Mouse (Mus musculus) subcutaneous adipose tissue, adult 2 months (tissue): ENCODE data around the gene Asic1. TPM values are rescaled to one million over a fixed set of nuclear protein-coding genes. Genes with fewer than 3 reads are reported as not detected.

ENCODE experiments used
- polyA plus RNA-seq: library from polyadenylated mRNA; depleted of rRNA; stranded (reverse); fragments of >200 nt; gene quantifications from 2 replicates; pipeline ENCODE4 v1.2.3, GENCODE M21; 2012; ENCODE audit warnings: low replicate concordance; rRNA removed

The Asic1 gene
- 0.15 and 0.17 TPM in 2 replicates for polyA plus RNA-seq

DNA sequence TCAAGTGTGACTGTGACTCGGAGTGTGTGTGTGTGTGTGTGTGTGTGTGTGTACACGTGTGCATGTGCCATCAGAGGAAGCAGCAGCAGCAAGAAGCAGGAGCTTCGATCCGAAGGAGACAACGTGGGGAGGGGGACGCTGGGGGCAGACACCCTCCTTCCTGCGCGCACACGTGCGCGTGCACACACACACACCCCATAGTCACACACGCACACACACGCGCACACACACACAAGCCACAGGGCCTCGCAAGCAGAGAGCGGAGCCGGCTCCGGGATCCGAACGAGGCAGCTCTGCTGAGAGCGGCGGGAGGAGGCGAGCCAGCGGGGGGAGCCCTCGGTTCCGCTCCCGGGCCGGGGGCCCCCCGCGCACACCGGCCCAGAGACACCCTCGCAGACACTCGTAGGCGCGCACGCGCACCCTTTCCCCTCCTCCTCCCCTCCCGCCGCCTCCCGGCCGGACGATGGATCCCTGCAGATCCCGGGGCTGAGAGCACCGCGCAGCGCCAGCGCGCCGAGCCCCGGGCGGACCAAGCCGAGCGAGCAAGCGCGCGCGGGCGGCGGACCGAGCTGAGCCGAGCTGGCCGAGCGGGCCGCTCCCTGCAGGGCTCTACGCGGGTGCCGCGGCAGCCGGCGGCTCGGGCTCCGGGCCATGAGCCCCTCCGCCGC is at the start of gene Asic1:
Gene Asic1 (plus strand): TSS at position 215 of the 668 bp plus-strand sequence.

DNA sequence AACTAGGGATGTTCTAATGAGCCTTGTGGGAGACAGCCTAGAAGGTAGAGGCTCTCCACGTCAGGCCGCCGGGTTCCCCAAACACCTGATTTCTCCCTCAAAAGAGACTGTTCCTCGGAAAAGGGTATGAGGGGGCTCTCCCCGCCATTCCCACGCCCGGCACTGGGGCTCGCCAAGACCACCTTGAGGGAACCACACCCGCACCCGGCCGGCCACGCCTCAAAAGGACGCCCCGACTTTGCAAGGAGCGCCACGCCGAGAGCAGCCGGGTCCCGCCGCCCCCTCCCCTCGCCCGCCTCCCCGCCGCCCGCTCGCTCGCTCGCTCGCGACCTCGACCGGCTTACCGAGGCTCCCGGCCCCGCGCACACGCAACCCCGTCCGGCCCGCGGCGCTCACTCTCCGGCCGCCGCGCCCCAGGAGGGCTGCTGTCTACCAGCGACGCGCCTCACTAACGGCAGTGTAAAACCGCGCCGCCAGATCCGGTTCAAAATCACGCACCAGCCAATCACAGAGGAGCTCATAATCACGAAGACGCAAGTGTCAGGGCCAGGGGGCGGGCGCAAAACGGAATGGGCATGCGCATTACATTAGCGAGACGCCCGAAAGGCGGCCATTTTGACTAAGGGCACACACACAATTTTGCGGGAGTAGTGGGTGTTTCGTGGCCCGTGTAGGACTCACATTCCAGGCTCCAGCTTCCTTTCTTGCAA is 18.9 kb upstream of the Asic1 start, which contains the start of gene Racgap1:
Gene Racgap1 (minus strand): TSS at position 494 of the 710 bp plus-strand sequence.

DNA sequence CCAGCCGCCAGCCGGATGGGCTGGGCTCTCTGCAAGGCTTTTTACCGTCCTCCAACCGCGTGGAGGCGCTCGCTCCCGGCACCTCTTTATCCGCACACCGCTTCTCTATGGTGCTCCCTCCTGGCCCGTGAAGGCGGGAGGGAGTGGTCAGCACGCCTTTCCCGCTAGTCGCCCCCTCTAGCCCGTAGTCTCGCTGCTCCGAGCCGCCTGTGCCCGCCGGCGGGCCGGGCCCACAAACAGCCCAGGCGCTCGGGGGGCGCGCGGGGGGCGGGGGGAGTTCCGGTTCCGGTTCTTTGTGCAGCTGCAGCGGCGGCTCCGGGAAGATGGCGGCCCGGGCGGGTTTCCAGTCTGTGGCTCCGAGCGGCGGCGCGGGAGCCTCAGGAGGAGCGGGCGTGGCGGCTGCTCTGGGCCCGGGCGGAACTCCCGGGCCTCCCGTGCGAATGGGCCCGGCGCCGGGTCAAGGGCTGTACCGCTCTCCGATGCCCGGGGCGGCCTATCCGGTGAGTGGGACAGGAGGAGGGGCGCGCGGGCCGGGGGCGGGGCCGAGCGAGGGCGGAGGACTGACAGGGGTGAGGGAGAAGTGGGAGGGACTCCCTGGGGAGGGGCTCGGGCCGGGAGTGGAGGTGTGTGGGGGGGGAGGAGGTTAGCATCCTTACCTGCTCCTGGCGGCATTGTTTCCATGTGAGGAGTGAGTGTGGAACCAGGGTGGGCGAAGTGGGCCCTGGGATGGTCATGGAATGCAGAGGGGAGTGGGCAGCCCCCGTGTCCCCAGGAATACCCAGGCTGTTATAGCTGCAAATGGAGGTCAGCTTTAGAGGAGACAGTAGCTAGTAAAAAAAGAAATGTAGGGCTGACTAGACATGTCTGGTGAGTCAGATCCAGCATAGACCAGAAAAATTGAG is 32.1 kb downstream of the Asic1 start, which contains the start of gene Smarcd1:
Gene Smarcd1 (plus strand): TSS at position 131 of the 902 bp plus-strand sequence.

DNA sequence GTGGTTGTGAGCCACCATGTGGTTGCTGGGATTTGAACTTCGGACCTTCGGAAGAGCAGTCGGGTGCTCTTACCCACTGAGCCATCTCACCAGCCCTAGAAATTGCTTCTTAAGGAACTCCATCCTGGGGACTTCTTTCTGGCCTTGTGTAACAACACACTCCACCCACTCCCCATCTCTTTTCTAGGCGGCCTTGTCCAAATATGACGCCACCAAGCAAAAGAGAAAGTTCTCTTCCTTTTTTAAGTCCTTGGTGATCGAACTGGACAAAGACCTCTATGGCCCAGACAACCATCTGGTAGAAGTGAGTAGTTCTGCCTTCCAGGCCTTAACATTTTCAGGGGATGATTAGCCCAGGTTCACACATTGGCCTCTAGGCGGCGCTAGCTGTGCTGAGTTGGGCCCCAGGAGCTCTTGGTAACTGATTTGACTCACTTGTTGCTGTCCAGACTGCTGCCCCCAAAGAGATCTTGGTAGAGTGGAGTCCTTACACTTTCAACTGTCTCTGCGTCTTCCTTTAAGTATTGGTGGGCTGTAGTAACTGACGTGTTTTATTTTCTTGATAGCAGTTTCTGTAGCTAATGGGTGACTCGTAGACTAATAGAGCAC is 35.4 kb downstream of the Asic1 start, which contains the start of gene Gm17349:
Gene Gm17349 (minus strand): TSS at position 51 of the 609 bp plus-strand sequence.

DNA sequence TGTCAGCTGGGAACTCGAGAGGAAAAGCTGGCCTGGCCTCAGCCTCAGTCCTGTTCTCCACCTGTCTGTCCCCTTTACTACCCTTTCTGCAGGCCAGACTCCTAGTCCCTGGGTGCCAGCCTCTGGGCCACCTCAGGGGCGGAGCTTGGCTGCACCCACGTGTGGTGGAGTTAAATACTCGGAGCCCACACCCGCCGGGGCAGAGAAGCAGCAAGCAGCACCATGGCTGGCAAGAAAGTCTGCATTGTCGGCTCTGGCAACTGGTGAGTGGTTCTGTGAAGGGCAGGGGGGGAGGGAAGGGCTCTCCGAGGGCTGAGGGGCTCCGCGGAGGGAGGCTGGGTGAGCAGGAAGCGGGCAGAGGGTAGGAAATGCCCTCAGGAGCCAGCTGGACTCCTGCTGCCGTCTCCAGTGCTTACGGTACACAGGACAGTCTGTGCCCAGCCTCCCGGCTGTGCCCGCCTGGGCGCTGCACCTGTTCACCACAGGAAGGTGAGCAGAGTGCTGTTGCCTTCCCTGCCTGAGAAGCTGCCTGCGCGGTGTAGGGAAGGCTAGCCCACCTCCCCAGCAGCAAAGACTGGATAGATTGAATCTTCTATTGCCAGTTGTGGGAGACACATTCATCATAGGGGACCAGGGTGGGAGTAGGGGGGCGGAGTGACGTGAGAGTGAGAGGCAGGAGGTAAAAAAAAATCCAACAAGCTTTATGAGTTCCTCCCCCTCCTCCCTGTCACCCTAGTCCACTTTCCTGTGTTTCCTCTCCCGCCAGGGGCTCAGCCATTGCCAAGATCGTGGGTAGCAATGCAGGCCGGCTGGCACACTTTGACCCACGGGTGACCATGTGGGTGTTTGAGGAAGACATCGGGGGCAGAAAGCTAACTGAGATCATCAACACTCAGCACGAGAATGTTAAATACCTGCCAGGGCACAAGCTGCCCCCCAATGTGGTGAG is 47.5 kb downstream of the Asic1 start, which contains the start of gene Gpd1:
Gene Gpd1 (plus strand): TSS at position 130 of the 949 bp plus-strand sequence.

DNA sequence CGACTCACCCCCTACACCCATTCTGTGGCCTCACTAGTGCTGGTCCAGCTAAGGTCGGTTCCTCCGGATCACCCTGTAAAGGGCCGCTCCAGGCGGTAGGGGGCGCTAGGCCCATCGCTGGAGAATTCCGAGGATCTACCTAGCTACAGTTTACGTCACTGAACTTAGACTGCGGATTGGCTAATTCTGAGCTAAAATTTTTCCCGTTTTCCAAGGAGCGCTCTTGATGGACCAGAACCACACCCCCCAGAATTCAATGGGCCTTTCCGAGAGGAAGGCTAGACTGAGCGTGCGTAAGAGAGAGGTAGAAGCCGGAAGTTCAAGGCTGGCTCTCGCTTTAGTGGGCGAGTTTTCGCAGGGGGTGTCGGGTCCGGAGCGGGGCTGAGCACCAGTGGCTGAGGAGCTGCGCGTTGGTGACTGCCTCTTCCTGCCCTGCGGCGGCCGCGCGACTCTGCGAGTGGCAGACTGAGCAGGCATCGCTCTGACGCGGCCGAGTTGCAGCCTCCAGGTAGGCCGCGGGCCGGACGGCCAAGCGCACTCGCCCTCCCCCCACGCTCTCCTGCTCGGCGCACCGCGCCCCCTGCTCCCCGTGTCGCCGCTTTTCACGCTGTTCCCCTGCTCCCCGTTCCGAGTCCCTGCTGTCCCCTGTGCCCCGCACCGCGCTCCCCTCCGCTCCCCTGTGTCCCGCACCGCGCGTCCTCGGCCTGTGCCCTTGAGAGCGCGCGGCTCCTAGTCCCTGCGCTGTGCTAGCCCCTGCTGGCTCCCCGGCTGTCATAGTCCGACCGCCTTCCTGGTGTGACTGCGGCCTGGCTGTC is 55.4 kb downstream of the Asic1 start, which contains the start of gene Cox14:
Gene Cox14 (plus strand): TSS at position 278 of the 815 bp plus-strand sequence.

Other genes with a start within 250 kb of the Asic1 start
- gene Nckap5l, start 212.6 kb upstream of the Asic1 start, polyA plus RNA-seq, result 5.7 and 14.9 TPM in 2 replicates
- gene Bcdin3d, start 195.6 kb upstream of the Asic1 start, polyA plus RNA-seq, result 3.3 and 5.1 TPM in 2 replicates
- gene Faim2, start 142.2 kb upstream of the Asic1 start, polyA plus RNA-seq, result 0.43 and 1.4 TPM in 2 replicates
- gene Aqp2, start 91.3 kb upstream of the Asic1 start, polyA plus RNA-seq, result 0.07 and 0.27 TPM in 2 replicates
- 0.87 and 21.0 TPM in 2 replicates for gene Aqp5, start 79.6 kb upstream of the Asic1 start, polyA plus RNA-seq
- not detected in 2 replicates for gene Aqp6, start 69.0 kb upstream of the Asic1 start, polyA plus RNA-seq
- 6.0 and 19.2 TPM in 2 replicates for gene Racgap1, start 18.7 kb upstream of the Asic1 start, polyA plus RNA-seq
- 23.1 and 45.0 TPM in 2 replicates for gene Smarcd1, start 31.8 kb downstream of the Asic1 start, polyA plus RNA-seq
- not detected in 2 replicates for gene Gm17349, start 35.1 kb downstream of the Asic1 start, polyA plus RNA-seq
- gene Gpd1, start 47.1 kb downstream of the Asic1 start, polyA plus RNA-seq, result 767 and 1,246 TPM in 2 replicates
- gene Cox14, start 55.2 kb downstream of the Asic1 start, polyA plus RNA-seq, result 201 and 238 TPM in 2 replicates
- gene Cers5, start 102.5 kb downstream of the Asic1 start, polyA plus RNA-seq, result 50.3 and 52.2 TPM in 2 replicates
- 28.0 and 54.6 TPM in 2 replicates for gene Lima1, start 205.1 kb downstream of the Asic1 start, polyA plus RNA-seq